Mouse (Mus musculus): ENCODE results near the gene Ubl3. TPM values are rescaled to one million over a fixed set of nuclear protein-coding genes. Genes with fewer than 3 reads are reported as not detected.

The Ubl3 gene
- polyA plus RNA-seq, 1 experiment: 101 TPM

DNA sequence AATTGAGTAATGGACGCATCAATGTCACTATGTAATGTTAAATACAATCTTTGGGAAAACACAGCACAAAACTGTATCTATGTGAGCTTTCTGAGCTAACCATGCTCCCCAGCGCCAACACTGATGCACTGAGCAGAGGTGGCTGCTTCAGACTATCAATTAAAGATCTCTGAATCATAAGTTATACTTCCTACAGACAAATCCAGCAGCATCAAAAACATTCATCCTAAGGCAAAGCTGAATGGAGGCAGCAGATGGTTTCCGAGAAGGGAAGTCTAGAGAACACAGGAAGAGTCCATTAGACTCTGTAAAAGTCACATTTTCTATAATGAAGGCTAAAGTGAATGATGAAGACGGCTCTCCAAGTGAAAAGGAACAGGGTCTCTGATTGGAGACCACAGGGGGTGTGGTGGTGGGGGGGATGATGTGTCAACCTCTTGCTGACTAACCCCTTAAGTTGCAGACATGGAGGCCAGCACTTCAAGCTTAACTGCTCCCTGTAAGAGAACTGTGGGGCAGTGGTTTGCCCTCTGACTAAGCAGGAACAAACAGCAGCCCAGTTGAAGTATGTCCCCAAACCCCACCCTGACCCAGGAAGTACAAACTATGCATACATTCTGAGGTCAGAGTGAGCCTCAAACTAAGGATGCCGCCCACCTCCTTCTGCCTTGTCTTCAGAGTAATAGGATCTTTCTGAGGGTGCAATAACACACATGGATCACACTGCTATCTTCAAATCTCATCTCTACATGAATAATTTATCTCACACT lies 29.2 kb downstream of the Ubl3 start:
- Histone ChIP-seq H3K4me1 (ENCODE audit: control insufficient read depth, insufficient read depth, insufficient read length, low read length) (peaks cover 38% of the 10 kb centered on the region), H3K4me3 (ENCODE audit: insufficient read depth, low read depth, low read length) (no peak overlapping the region), H3K27ac (replicated peaks; ENCODE audit: low read depth, low read length) (no peak overlapping the region)

- peaks cover 33% of the 10 kb centered on the region for H3K4me1 ChIP-seq (ENCODE audit: control insufficient read depth, insufficient read depth, insufficient read length, low read length)
- H3K4me3 ChIP-seq (ENCODE audit: insufficient read depth, low read depth, low read length): no peak overlapping the region
- no peak overlapping the region for H3K27ac ChIP-seq (replicated peaks; ENCODE audit: low read depth, low read length)
Observed at GRCm38 (mm10) chr5:148522378-148522777, 30.2 kb downstream of the Ubl3 start.

DNA sequence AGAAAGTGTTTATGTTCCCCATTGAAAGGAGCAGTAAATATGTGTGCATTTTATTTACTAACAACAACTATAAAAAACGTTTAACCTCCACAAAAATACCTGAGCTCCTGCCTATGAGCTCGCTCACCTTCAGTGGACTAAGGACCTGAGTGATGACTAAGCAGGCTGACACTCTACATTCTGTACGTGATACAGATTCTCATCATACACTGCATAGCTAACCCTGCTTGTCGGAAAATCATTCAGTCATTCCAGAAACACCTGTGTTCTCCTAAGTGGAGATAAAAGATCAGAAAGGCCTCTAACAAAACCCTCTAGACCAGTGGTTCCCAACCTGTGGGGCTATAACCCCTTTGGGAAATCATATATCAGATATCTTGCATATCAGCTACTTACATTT lies 35.1 kb downstream of the Ubl3 start:
- no peak overlapping the region for H3K27ac ChIP-seq (replicated peaks; ENCODE audit: low read depth, low read length)
- H3K4me3 ChIP-seq (ENCODE audit: insufficient read depth, low read depth, low read length): no peak overlapping the region
- peaks cover 18% of the 10 kb centered on the region for H3K4me1 ChIP-seq (ENCODE audit: control insufficient read depth, insufficient read depth, insufficient read length, low read length)

- Histone ChIP-seq H3K27ac (replicated peaks; ENCODE audit: low read depth, low read length) (no peak overlapping the region), H3K4me1 (ENCODE audit: control insufficient read depth, insufficient read depth, insufficient read length, low read length) (peaks cover 14% of the 10 kb centered on the region), H3K4me3 (ENCODE audit: insufficient read depth, low read depth, low read length) (no peak overlapping the region)
Observed at GRCm38 (mm10) chr5:148512042-148512640, 40.4 kb downstream of the Ubl3 start.

- H3K4me3 ChIP-seq (ENCODE audit: insufficient read depth, low read depth, low read length): no peak overlapping the region
- H3K4me1 ChIP-seq (ENCODE audit: control insufficient read depth, insufficient read depth, insufficient read length, low read length): peaks cover 13% of the 10 kb centered on the region
- no peak overlapping the region for H3K27ac ChIP-seq (replicated peaks; ENCODE audit: low read depth, low read length)
Observed at GRCm38 (mm10) chr5:148510265-148510664, 42.3 kb downstream of the Ubl3 start.

GRCm38 (mm10) chr5:148509731-148510130 lies 42.9 kb downstream of the Ubl3 start:
- Histone ChIP-seq H3K4me3 (ENCODE audit: insufficient read depth, low read depth, low read length) (no peak overlapping the region), H3K4me1 (ENCODE audit: control insufficient read depth, insufficient read depth, insufficient read length, low read length) (peaks cover 13% of the 10 kb centered on the region), H3K27ac (replicated peaks; ENCODE audit: low read depth, low read length) (0 out of 2 replicates have a peak overlapping the region, but pooled peaks have one; percentile 34)

- Histone ChIP-seq H3K4me3 (ENCODE audit: insufficient read depth, low read depth, low read length) (no peak overlapping the region), H3K4me1 (ENCODE audit: control insufficient read depth, insufficient read depth, insufficient read length, low read length) (peaks cover 13% of the 10 kb centered on the region), H3K27ac (replicated peaks; ENCODE audit: low read depth, low read length) (0 out of 2 replicates have a peak overlapping the region, but pooled peaks have one; percentile 34)
Observed at GRCm38 (mm10) chr5:148508901-148509604, 43.5 kb downstream of the Ubl3 start.

DNA sequence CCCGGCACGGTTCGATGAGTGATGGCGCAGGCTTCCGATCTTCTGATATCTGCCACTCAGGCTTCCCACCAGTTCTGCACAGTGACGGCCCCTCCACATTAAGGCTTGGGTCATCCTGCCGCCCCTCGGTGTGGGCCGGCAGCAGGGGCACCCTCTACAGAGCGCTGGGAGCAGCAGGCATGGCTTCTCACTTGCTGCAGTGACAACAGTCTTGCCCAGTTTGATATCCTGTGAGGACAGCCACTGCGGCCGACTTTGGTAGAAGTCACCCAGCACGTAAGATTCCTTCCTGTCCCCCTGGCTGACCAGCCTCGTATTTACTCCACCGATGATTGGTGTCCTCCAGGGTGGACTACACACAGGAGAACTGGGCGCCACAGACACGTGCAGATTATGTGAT lies 47.2 kb downstream of the Ubl3 start:
- H3K4me3 ChIP-seq (ENCODE audit: insufficient read depth, low read depth, low read length): no peak overlapping the region
- H3K27ac ChIP-seq (replicated peaks; ENCODE audit: low read depth, low read length): no peak overlapping the region
- H3K4me1 ChIP-seq (ENCODE audit: control insufficient read depth, insufficient read depth, insufficient read length, low read length): peaks cover 6% of the 10 kb centered on the region; the same call in 1 of the 2 replicates

GRCm38 (mm10) chr5:148502237-148502636 lies 50.4 kb downstream of the Ubl3 start:
- H3K4me1 ChIP-seq (ENCODE audit: control insufficient read depth, insufficient read depth, insufficient read length, low read length): no peaks in the 10 kb centered on the region

DNA sequence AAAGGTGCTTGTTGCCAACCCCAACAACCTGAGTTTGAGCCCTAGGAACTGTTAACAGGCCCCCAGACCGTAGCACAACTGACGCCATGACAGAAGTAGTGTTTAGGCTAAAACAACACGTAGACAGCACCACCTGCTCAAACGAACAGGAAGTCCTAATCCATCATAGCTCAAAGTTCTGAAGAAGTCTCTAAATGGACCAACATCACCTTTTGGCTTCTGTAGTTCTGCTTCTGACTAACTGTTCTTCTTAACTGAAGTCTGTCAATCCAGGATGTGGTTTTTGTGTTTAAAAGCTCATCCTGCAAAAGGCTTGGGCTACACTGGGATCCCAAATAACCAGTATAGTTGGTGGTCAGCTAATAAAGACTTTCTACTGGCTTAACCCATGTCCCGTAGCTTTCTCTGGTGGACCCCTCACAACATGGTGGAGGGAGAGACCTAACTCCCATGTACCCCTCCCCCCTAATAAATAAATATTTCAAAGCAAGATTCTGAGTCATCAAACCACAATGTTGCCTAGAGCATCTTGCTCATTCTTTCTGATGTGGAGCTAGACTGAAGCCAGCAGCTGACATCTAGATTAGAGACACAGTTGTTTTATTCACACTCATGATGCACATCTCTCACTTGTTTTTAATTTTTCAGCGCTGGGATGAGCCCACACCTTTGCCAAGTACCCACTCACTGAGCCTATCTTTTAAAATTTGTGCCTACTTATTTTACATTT lies 51.2 kb downstream of the Ubl3 start:
- no peak overlapping the region for H3K27ac ChIP-seq (replicated peaks; ENCODE audit: low read depth, low read length)
- H3K4me3 ChIP-seq (ENCODE audit: insufficient read depth, low read depth, low read length): no peak overlapping the region
- no peaks in the 10 kb centered on the region for H3K4me1 ChIP-seq (ENCODE audit: control insufficient read depth, insufficient read depth, insufficient read length, low read length)

More at GRCm38 (mm10) chr5:148502237-148502636, 50.4 kb downstream of the Ubl3 start:
- no peak overlapping the region for H3K27ac ChIP-seq (replicated peaks; ENCODE audit: low read depth, low read length)
- no peak overlapping the region for H3K4me3 ChIP-seq (ENCODE audit: insufficient read depth, low read depth, low read length)

DNA sequence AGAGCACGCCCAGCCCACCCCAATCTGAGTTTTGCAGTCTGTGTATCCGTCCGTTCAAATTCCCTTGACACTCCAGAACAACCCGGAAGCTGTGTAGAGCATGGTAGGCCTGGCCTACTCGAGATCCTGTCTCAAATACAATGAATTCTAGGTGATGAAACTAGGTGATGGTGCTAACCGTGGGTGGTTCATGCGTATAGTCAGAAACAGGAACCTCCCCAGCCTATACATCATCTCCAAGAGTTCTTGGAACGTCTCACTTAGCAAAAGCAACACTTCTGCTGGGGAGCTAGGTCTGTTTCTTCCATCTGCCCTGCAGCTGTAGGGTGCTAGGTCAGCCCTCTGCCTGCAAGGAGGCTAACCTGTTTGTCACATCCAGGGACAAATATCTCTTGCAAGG lies 52.1 kb downstream of the Ubl3 start:
- Histone ChIP-seq H3K27ac (replicated peaks; ENCODE audit: low read depth, low read length) (no peak overlapping the region), H3K4me1 (ENCODE audit: control insufficient read depth, insufficient read depth, insufficient read length, low read length) (no peaks in the 10 kb centered on the region), H3K4me3 (ENCODE audit: insufficient read depth, low read depth, low read length) (no peak overlapping the region)

DNA sequence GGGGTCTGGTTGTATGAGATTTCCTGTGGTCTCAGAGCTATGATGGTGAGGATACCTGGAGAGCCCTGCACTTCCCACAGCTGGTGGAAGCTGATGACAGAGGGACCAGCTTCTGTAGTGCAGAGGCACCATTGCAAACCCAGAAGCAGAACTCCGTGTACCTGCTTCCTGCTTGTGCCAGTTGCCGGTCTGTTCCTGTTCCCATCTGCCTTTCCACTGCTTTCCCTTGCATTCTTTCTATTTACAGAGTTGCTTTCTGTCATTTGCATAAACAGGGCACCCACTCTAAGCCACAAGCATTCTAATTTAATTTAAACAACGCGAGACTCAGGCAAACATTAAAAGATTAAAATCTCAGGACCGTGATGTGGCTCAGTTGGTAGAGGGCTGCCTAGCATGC lies 53.0 kb downstream of the Ubl3 start:
- Histone ChIP-seq H3K27ac (replicated peaks; ENCODE audit: low read depth, low read length) (no peak overlapping the region), H3K4me3 (ENCODE audit: insufficient read depth, low read depth, low read length) (no peak overlapping the region)

GRCm38 (mm10) chr5:148495991-148496390 lies 56.6 kb downstream of the Ubl3 start:
- Histone ChIP-seq H3K4me3 (ENCODE audit: insufficient read depth, low read depth, low read length) (no peak overlapping the region), H3K4me1 (ENCODE audit: control insufficient read depth, insufficient read depth, insufficient read length, low read length) (no peaks in the 10 kb centered on the region), H3K27ac (replicated peaks; ENCODE audit: low read depth, low read length) (no peak overlapping the region)

More for the DNA sequence above, 53.0 kb downstream of the Ubl3 start:
- H3K4me1 ChIP-seq (ENCODE audit: control insufficient read depth, insufficient read depth, insufficient read length, low read length): no peaks in the 10 kb centered on the region

DNA sequence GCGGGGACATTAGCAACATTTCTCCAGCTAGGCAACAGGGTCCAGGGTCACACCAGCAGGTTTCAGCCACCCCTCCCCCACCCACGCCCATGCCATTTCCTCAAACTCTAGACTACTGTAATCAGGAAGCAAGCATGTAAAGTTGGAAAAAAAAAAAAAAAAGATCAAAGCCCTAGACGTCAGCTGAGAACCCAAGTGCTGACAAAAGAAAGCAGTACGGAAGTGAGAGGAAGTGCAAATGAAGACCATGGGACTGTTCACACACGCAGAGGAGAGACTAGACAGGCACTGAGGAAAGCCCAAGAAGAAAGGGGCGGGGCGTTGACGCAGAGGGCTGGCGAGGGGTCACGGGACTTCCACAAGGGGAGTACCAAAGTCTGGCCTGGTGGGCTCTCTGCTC lies 57.4 kb downstream of the Ubl3 start:
- Histone ChIP-seq H3K4me3 (ENCODE audit: insufficient read depth, low read depth, low read length) (no peak overlapping the region), H3K27ac (replicated peaks; ENCODE audit: low read depth, low read length) (no peak overlapping the region), H3K4me1 (ENCODE audit: control insufficient read depth, insufficient read depth, insufficient read length, low read length) (no peaks in the 10 kb centered on the region)

GRCm38 (mm10) chr5:148494249-148494648 lies 58.3 kb downstream of the Ubl3 start:
- Histone ChIP-seq H3K27ac (replicated peaks; ENCODE audit: low read depth, low read length) (no peak overlapping the region), H3K4me1 (ENCODE audit: control insufficient read depth, insufficient read depth, insufficient read length, low read length) (no peaks in the 10 kb centered on the region), H3K4me3 (ENCODE audit: insufficient read depth, low read depth, low read length) (no peak overlapping the region)
